Mouse (Mus musculus) heart, embryonic 10.5 days (tissue): ENCODE measurements around the gene Cdk4. TPM values are rescaled to one million over a fixed set of nuclear protein-coding genes. Genes with fewer than 3 reads are reported as not detected.
A peak's percentile ranks its signal among the peaks of the same experiment; 100 is the strongest.

ENCODE experiments used
- DNase-seq: peaks from one replicate; pipeline ENCODE4 v3.0.0-alpha.2; 2017; ENCODE audit warnings: low spot score
- H3K27ac ChIP-seq: fragments of 300-500 bp; sonication (generic); 2 replicates; pipeline ENCODE4 v1.5.1; 2016; ENCODE audit warnings: mild to moderate bottlenecking
- H3K27me3 ChIP-seq: fragments of 300-500 bp; sonication (generic); 2 replicates; pipeline ENCODE4 v1.6.1; 2016; ENCODE audit warnings: mild to moderate bottlenecking; ENCODE audit not compliant: poor library complexity, insufficient read depth, severe bottlenecking
- H3K36me3 ChIP-seq: fragments of 300-500 bp; sonication (generic); 2 replicates; pipeline ENCODE4 v1.6.1; 2016; ENCODE audit warnings: mild to moderate bottlenecking, moderate library complexity
- H3K4me1 ChIP-seq: fragments of 300-500 bp; sonication (generic); 2 replicates; pipeline ENCODE4 v1.6.1; 2016; ENCODE audit warnings: mild to moderate bottlenecking
- H3K4me3 ChIP-seq: fragments of 300-500 bp; sonication (generic); 2 replicates; pipeline ENCODE4 v1.5.1; 2016; ENCODE audit warnings: mild to moderate bottlenecking, moderate library complexity
- H3K9me3 ChIP-seq: fragments of 300-500 bp; sonication (generic); 2 replicates; pipeline ENCODE4 v1.6.1; 2016; ENCODE audit warnings: mild to moderate bottlenecking, moderate library complexity
- WGBS: fragments of 180-500 bp; shearing (Covaris S2); methylation state at CpG from one replicate; pipeline ENCODE4 v1.1.7; 2016; 5-methylcytosine and 5-hydroxymethylcytosine counted together
- polyA plus RNA-seq: library from polyadenylated mRNA; unstranded; fragments of >200 nt; fragmentation: Nextera tagmentation; extraction: Ambion mirVana; gene quantifications from 2 replicates; pipeline ENCODE4 v1.2.1, GENCODE M21; 2016

Gene Cdk4
- 1,495 and 2,024 TPM in 2 replicates for polyA plus RNA-seq

DNA sequence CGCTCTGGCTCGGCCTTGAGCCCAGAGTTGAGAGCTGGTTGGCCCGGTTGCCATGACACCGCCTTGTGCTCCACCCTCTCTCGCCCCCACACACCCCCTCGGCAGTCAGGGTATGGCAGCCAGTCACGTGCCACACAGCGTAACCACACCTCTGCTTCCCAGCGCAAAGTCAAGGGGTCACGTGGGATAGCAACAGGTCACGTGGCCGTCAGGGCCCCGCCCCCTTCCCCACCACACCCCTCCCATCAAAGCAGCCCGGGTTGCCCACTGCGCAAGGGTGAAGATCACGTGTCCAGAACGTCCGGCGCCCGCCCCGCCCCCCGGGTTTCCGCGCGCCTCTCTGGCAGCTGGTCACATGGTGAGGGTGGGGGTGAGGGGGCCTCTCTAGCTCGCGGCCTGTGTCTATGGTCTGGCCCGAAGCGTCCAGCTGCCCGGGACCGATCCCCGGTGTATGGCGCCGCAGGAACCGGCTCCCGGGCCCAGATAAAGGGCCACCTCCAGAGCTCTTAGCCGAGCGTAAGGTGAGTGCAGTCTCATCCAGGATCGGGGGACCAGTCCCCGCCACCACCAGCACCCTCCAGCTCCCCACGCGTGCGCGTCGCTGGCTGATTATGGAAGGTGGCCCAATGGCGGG is at the start of gene Cdk4:
Gene Cdk4, plus strand, starts transcription at position 296 of the 634 bp plus-strand sequence.
- Histone ChIP-seq H3K4me3 (peak within 1 kb of the TSS; percentile 92), H3K27me3 (peaks cover 38% of the 10 kb centered on the region), H3K4me1 (peaks cover 37% of the 10 kb centered on the region), H3K27ac (peak within 1 kb of the TSS; percentile 98), H3K9me3 (no peaks in the 10 kb centered on the region), H3K36me3 (peaks cover 37% of the 10 kb centered on the region)
- under 1% methylated on average over 45 of the region's 46 CpGs for WGBS
- peak; percentile 100 for DNase-seq

DNA sequence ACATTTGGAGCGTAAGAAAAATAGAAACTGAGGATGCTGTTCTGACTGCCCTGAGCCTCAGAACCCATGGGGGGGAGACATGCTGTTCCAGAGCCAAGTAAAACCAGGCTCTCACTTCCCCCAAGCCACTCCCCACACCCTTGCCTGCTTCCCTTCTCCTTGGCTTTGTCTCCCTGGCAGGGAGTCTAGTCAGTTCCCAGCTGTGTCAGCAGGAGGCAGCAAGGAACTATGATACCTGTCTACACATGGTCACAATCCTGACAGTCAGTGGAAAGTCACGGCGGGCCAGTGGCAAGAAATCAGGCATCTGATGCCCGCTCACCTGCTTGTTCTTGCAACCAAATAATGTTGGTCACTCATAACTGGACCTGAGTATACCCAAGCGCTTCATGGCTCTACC is 46.8 kb upstream of the Cdk4 start:
- H3K4me3 ChIP-seq: no peak overlapping the region
- DNase-seq: no peak
- H3K9me3 ChIP-seq: no peaks in the 10 kb centered on the region
- WGBS: 51% methylated on average over 5 of the region's 5 CpGs
- H3K27me3 ChIP-seq: no peaks in the 10 kb centered on the region
- H3K4me1 ChIP-seq: no peaks in the 10 kb centered on the region; the same call in 1 of the 2 replicates
- no peak overlapping the region for H3K27ac ChIP-seq
- H3K36me3 ChIP-seq: no peaks in the 10 kb centered on the region

DNA sequence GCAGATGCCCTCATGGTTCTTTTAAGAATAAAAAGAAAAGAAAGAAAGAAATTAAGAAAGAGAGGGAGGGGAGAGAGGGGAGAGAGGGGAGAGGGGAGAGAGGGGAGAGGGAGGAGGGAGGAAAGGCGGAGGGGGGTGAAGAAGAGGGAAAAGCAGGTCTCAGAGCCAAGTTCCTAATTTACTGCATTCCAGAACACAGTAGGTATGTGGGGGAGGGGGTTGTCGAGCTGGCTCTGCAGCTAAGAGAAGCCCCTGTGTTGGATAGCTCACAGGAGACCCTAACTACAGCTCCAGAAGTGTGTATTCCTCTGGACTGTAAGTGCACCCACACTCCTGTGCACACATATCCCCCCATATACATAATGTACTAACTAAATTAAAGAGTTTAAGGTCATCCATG is 46.3 kb upstream of the Cdk4 start:
- Histone ChIP-seq H3K36me3 (peaks cover 6% of the 10 kb centered on the region; the same call in 1 of the 2 replicates), H3K4me3 (no peak overlapping the region), H3K27ac (no peak overlapping the region), H3K9me3 (no peaks in the 10 kb centered on the region), H3K27me3 (no peaks in the 10 kb centered on the region), H3K4me1 (no peaks in the 10 kb centered on the region; the same call in 1 of the 2 replicates)
- 19% methylated on average over 2 of the region's 2 CpGs for whole genome bisulfite sequencing
- DNase-seq: no peak

DNA sequence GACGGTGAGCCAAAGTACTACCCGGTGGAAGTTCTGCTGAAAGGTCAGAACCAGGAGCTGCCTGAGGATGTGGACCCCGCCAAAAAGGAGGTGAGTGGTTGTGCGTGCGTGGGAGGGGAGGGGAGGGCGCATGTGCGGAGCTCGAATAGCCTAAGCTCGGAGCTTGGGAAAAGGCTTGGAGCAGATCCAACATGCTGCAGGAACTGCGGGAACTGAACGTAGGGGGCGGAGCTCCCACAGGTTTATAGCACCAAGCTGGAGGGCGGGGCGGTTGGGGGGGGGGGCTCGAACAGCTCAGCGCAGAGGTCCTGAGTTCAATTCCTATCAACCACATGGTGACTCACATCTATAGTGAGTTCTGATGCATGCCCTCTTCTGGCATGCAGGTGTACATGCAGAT is 44.9 kb upstream of the Cdk4 start:
- H3K4me1 ChIP-seq: no peaks in the 10 kb centered on the region; the same call in 1 of the 2 replicates
- no peaks in the 10 kb centered on the region for H3K9me3 ChIP-seq
- no peak overlapping the region for H3K4me3 ChIP-seq
- H3K27ac ChIP-seq: no peak overlapping the region
- DNase-seq: no peak
- H3K36me3 ChIP-seq: peaks cover 17% of the 10 kb centered on the region
- WGBS: 77% methylated on average over 16 of the region's 16 CpGs
- H3K27me3 ChIP-seq: no peaks in the 10 kb centered on the region

DNA sequence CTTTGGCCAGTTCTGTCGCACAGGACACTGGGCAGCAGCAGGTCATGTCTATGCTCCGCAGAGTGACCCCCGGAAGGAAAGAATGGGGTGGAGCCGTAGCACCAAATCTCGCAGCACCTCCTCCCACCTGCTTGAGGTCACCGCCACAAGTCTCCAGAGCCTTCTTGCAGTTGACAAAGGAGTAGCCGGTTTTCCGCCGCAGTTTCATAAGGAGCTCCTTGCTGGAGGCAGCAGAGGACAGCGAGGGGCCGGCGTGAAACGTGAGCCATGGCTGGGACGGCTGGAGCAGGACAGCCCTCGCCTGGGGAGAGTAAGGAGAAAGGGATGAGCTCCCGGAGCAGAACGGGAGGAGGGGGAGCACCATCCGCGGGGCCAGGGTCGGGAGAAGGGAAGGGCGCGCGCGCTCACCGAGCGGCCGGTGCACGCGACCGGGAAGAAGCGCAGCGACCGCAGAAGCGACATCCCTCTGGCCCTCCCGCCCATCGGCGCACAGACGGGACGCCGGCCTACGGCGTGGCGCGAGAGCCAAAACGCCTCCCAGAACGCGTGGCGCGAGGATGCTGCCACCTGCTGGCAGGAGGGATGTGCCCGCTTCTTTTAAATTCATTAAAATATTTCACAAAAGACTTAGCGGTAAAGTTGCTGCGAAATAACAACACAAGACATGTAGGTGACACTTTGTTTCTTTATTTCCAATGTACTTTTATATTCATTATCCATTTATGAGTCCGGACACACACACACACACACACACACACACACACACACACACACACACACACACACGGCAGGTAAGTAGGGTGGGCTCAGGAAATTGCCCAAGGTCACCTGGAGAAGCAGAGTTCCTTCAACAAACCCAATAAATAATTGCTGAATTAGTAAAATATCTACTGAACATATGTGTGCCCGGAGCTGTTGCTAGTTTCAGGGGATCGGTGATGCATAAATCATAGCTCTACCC is 32.7 kb upstream of the Cdk4 start, which contains the start of gene Tsfm:
Gene Tsfm, minus strand, starts transcription at position 505 of the 961 bp plus-strand sequence.
- 0 out of 2 replicates have a peak, but pooled peaks cover 3% of the 10 kb centered on the region for H3K4me1 ChIP-seq
- peak within 1 kb of the TSS; percentile 78 for H3K4me3 ChIP-seq
- peak; percentile 93 for DNase-seq
- H3K9me3 ChIP-seq: no peaks in the 10 kb centered on the region
- WGBS: 5% methylated on average over 56 of the region's 56 CpGs
- H3K27ac ChIP-seq: peak within 1 kb of the TSS; percentile 96
- peaks cover 38% of the 10 kb centered on the region for H3K36me3 ChIP-seq
- no peaks in the 10 kb centered on the region for H3K27me3 ChIP-seq

DNA sequence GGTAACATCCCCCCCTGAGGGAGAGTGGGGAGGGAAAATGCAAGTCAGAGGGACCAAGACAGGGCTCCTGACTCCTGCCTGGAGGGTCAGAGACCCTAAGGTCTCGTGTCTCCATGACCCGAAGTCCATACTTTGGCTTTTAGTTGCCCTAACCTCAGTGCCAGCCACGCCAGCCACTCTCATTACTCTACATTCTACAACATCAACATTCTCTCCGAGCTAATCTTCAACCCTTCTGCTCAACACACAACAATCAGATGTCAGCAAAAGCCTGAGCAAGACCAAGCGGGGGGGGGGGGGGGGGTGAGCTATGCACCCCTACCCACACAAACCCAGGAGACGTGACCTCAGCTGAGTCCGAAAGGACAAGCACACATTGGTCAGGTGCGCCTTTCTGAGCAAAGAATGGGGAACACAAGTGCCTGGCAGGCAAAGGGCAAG is 30.0 kb upstream of the Cdk4 start:
- DNase-seq: no peak
- Histone ChIP-seq H3K9me3 (no peaks in the 10 kb centered on the region), H3K27me3 (0 out of 2 replicates have a peak, but pooled peaks cover 12% of the 10 kb centered on the region), H3K27ac (no peak overlapping the region), H3K4me3 (no peak overlapping the region), H3K36me3 (peaks cover 11% of the 10 kb centered on the region), H3K4me1 (0 out of 2 replicates have a peak, but pooled peaks cover 3% of the 10 kb centered on the region)
- 64% methylated on average over 8 of the region's 8 CpGs for WGBS

DNA sequence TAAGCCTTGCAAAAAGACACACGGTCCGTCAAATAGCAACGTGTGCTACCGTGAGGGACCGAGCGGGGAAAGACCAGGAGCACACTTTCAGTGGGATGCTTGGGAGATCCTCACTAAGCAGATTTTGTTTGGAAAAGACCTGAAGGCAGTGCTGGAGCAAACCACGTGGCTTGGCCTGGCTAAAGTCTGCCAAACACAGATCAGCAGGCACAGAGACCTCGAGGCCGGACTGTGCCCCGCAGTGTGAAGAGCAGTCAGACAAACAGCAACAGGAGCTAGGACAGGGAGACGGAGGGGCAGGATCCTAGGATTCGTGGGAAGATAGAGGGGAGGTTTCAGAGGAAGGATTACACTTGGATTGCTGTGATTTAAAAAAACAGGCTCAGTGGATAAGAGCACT is 27.1 kb upstream of the Cdk4 start:
- no peak for DNase-seq
- H3K9me3 ChIP-seq: no peaks in the 10 kb centered on the region
- 78% methylated on average over 12 of the region's 12 CpGs for WGBS
- H3K27ac ChIP-seq: no peak overlapping the region
- H3K36me3 ChIP-seq: no peaks in the 10 kb centered on the region
- no peak overlapping the region for H3K4me3 ChIP-seq
- peaks cover 7% of the 10 kb centered on the region for H3K4me1 ChIP-seq
- peaks cover 34% of the 10 kb centered on the region for H3K27me3 ChIP-seq

DNA sequence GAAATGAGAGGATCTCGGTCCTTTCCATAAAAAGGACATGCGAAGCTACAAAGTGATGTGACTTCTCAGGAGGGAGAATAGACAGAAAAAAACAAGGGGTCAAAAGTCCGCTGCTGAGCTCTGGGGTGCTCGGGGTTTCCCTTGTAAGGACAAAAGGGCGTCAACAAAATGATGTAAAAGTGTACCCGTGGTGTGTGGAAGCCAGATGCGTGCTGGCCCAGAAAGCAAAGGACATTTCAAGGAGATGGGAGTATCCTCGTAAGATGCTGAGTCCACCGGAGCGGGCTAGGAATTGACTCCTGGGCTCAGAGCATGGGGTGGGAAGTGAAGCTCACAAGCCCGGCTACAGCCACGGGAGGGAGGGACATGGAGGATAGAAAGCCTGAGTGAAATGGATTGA is 25.7 kb upstream of the Cdk4 start:
- Histone ChIP-seq H3K4me1 (peaks cover 19% of the 10 kb centered on the region), H3K27me3 (peaks cover 35% of the 10 kb centered on the region), H3K9me3 (no peaks in the 10 kb centered on the region), H3K36me3 (no peaks in the 10 kb centered on the region), H3K4me3 (no peak overlapping the region), H3K27ac (no peak overlapping the region)
- no peak for DNase-seq
- 71% methylated on average over 12 of the region's 12 CpGs for WGBS

DNA sequence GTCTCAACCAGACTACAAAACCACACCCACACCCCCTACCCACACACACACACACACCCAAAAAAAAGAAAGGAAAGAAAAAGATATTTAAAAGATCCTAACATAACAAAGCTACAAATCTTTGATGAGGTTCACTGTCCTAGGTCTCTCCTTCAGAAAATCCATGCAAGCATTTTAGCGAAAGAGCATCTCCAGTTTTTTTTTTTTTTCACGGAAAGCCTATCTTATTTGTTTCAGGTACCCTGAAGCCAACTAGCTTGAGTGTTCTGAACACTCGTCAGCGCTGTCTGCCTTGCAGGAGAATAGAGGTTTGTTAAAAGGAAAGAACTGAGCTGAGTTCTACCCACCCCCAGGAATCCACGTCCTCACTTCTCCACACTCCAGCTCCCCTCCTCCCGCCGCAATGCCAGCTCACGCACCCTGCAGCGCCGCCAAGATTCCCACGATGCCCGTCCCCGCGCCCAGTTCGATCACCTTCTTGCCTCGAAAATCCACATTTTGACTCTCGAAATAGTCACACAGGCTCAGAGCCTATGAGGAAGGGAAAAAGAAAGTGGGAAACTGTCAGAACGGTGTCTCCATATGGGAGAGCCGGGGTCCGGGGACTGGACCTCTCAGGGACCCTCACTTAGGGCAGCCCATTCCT is 22.6 kb upstream of the Cdk4 start:
- H3K36me3 ChIP-seq: peaks cover 23% of the 10 kb centered on the region
- H3K27ac ChIP-seq: peak overlapping the region; percentile 97

DNA sequence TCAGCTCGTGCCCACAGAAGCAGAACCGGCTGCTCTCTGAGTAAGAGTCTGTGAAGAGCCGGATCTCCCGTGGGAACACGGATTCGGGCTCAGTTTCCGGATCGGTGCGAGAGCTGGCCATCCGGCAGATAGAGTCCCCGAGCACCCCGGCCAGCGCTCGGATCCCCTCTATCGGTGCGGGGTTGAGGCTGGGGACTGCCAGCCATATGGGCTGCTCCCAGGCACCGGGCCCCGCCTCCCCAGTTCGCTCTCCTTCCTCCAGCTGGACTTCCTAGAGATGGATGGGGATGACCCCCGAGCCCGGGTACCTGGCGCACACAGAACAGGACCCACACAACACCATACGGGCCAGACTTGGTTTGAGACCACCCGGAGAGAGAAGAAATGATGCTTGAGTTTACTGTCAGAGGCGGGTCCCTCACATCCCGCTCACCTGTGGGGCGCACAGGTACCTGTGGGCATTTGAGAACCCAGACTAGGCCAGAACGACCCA is 22.0 kb upstream of the Cdk4 start, which contains the start of the genes Mettl1 and Eef1akmt3:
Gene Mettl1, plus strand, starts transcription at position 141 of the 493 bp plus-strand sequence.
Gene Eef1akmt3, minus strand, starts transcription at position 240 of the 493 bp plus-strand sequence.
- no peak for DNase-seq
- H3K27ac ChIP-seq: peak within 1 kb of the TSS; percentile 97

More for the DNA sequence above, 22.6 kb upstream of the Cdk4 start:
- Histone ChIP-seq H3K4me1 (peaks cover 25% of the 10 kb centered on the region), H3K9me3 (no peaks in the 10 kb centered on the region), H3K27me3 (peaks cover 35% of the 10 kb centered on the region), H3K4me3 (peak overlapping the region; percentile 98)
- DNase-seq: no peak
- WGBS: 2% methylated on average over 20 of the region's 20 CpGs

DNA sequence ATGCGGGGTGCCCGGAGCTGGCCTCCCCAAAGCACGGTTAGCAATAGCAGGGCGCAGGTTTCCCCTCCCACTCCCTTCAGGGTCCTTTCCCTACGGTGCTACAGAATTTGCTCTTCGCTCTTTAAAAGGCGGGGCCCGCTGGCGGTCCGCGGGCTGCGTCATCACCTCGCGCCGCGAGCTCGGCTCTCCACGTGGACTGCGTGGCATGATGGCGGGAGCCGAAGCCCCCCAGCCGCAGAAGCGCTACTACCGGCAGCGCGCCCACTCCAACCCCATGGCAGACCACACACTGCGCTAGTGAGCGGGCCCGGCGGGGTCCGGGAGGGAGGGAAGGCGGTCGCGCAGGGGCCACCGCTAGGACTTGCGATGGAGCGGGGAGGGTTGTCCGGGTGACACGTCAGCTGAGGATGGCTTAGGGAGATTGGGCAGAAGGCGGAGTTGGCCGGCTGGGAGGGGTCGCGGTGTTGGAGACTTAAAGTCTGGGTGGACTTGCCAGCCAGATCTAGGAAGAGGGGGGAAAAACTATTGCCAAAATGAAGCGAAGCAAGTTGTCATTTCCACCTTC is 21.5 kb upstream of the Cdk4 start:
- Histone ChIP-seq H3K4me3 (peak overlapping the region; percentile 98), H3K9me3 (no peaks in the 10 kb centered on the region), H3K36me3 (peaks cover 29% of the 10 kb centered on the region), H3K4me1 (peaks cover 25% of the 10 kb centered on the region), H3K27ac (peak overlapping the region; percentile 97), H3K27me3 (peaks cover 37% of the 10 kb centered on the region)
- WGBS: under 1% methylated on average over 44 of the region's 44 CpGs
- peak; percentile 96 for DNase-seq

More for the DNA sequence above, 22.0 kb upstream of the Cdk4 start, which contains the start of the genes Mettl1 and Eef1akmt3:
- WGBS: 0% methylated on average over 28 of the region's 28 CpGs
- peak within 1 kb of the TSS; percentile 98 for H3K4me3 ChIP-seq
- H3K27me3 ChIP-seq: peaks cover 32% of the 10 kb centered on the region
- no peaks in the 10 kb centered on the region for H3K9me3 ChIP-seq
- peaks cover 25% of the 10 kb centered on the region for H3K4me1 ChIP-seq
- H3K36me3 ChIP-seq: peaks cover 28% of the 10 kb centered on the region
